Mouse (Mus musculus) gastrocnemius, adult 2 months (tissue): ENCODE results near the gene Xaf1. TPM values are rescaled to one million over a fixed set of nuclear protein-coding genes. Genes with fewer than 3 reads are reported as not detected.

ENCODE experiments used
- DNase-seq: peaks from one replicate; pipeline ENCODE4 v3.0.0; 2022
- H3K27ac ChIP-seq: fragments of 200-600 bp; 2 replicates; pipeline ENCODE4 v1.8.1; 2022; ENCODE audit warnings: mild to moderate bottlenecking
- H3K4me3 ChIP-seq: fragments of 200-600 bp; 2 replicates; pipeline ENCODE4 v1.8.1; 2022; ENCODE audit warnings: mild to moderate bottlenecking, moderate library complexity
- CTCF ChIP-seq: fragments of 200-600 bp; IDR thresholded peaks from 2 replicates; pipeline ENCODE4 v1.8.1; 2022; ENCODE audit warnings: antibody characterized with exemption, mild to moderate bottlenecking, moderate library complexity
- intact Hi-C: fragments of 180-260 bp; cut with DNase I; formaldehyde crosslinking; loops from one replicate; pipeline ENCODE4 v1.15.1; 2025
- total RNA-seq, 2 experiments: library from RNA; stranded (reverse); gene quantifications; 2 replicates each; pipeline ENCODE4 v1.2.3; 2021

The Xaf1 gene
- total RNA-seq, 2 experiments from 2014 or later, result 3.4 to 3.7 TPM

- intact Hi-C loops, result no loop called here
- peak; percentile 8 for DNase-seq
- H3K4me3 ChIP-seq, result no peak overlapping the region
- no peak for TF ChIP-seq CTCF
- peak overlapping the region; percentile 59 for H3K27ac ChIP-seq
Measured at GRCm38 (mm10) chr11:72349652-72350051, 48.2 kb downstream of the Xaf1 start.

- no peak for DNase-seq
- TF ChIP-seq CTCF, result no peak
- H3K27ac ChIP-seq, result peak overlapping the region; percentile 50; the same call in 1 of the 2 replicates
- intact Hi-C loops, result no loop called here
- no peak overlapping the region for H3K4me3 ChIP-seq
Measured at GRCm38 (mm10) chr11:72352272-72352671, 50.8 kb downstream of the Xaf1 start.

- no peak overlapping the region for H3K27ac ChIP-seq
- no peak for DNase-seq
- TF ChIP-seq CTCF, result no peak
- H3K4me3 ChIP-seq, result no peak overlapping the region
- intact Hi-C loops, result no loop called here
Measured at GRCm38 (mm10) chr11:72353186-72353585, 51.8 kb downstream of the Xaf1 start.

GRCm38 (mm10) chr11:72354971-72355728, 53.7 kb downstream of the Xaf1 start:
- DNase-seq, result peak; percentile 89
- intact Hi-C loops, result loop anchor here (1.0 kb wide), 1 partner anchor 73 kb away; no protein-coding TSS in a partner anchor
- TF ChIP-seq CTCF, result peak; percentile 96
- H3K4me3 ChIP-seq, result peak overlapping the region; percentile 59
- peak overlapping the region; percentile 70 for H3K27ac ChIP-seq

- intact Hi-C loops, result no loop called here
- DNase-seq, result peak; percentile 60
- Histone ChIP-seq H3K4me3 (peak overlapping the region; percentile 69), H3K27ac (peak overlapping the region; percentile 46)
- no peak for TF ChIP-seq CTCF
Measured at GRCm38 (mm10) chr11:72361385-72362346, 60.2 kb downstream of the Xaf1 start.

- DNase-seq, result no peak
- Histone ChIP-seq H3K4me3 (peak within 1 kb of the TSS; percentile 69), H3K27ac (peak within 1 kb of the TSS; percentile 46)
- intact Hi-C loops, result no loop called here
- no peak for TF ChIP-seq CTCF
Measured at GRCm38 (mm10) chr11:72362347-72362741, 60.9 kb downstream of the Xaf1 start, which contains the start of gene Tekt1. Gene Tekt1, minus strand, starts transcription at chr11:72362442.

Other genes with a start within 250 kb of the Xaf1 start
- gene Pitpnm3, start 165.9 kb upstream of the Xaf1 start, total RNA-seq, result 1 to 10 TPM; 1.7 to 2.2 TPM
- under 1 TPM; 0.20 to 0.25 TPM for gene Gm43951, start 94.8 kb upstream of the Xaf1 start, total RNA-seq
- gene 4933427D14Rik, start 94.2 kb upstream of the Xaf1 start, total RNA-seq, result 1 to 10 TPM; 2.0 to 2.6 TPM
- gene Txndc17, start 94.1 kb upstream of the Xaf1 start, total RNA-seq, result 10 to 100 TPM; 29.2 to 30.4 TPM
- gene Med31, start 86.0 kb upstream of the Xaf1 start, total RNA-seq, result 1 to 10 TPM; 7.2 to 8.2 TPM
- gene Slc13a5, start 34.4 kb upstream of the Xaf1 start, total RNA-seq, result not detected
- gene Fbxo39, start 12.8 kb downstream of the Xaf1 start, total RNA-seq, result not detected
- 1 to 10 TPM in 1 of 2 experiments, under 1 TPM in 1; 0.33 to 2.6 TPM for gene Tekt1, start 60.8 kb downstream of the Xaf1 start, total RNA-seq
- gene Smtnl2, start 110.1 kb downstream of the Xaf1 start, total RNA-seq, result 100 to 1,000 TPM; 238 to 342 TPM
- gene Ggt6, start 133.9 kb downstream of the Xaf1 start, total RNA-seq, result 1 to 10 TPM in 1 of 2 experiments, under 1 TPM in 1; 0.67 to 5.5 TPM
- 10 to 100 TPM; 60.2 to 60.9 TPM for gene Mybbp1a, start 139.7 kb downstream of the Xaf1 start, total RNA-seq
- 10 to 100 TPM; 15.7 to 65.1 TPM for gene Spns2, start 188.3 kb downstream of the Xaf1 start, total RNA-seq
- under 1 TPM; 0.06 to 0.18 TPM for gene Spns3, start 248.9 kb downstream of the Xaf1 start, total RNA-seq